Mouse (Mus musculus) embryonic facial prominence, embryonic 10.5 days (tissue): ENCODE results near the gene Eif4ebp2. TPM values are rescaled to one million over a fixed set of nuclear protein-coding genes. Genes with fewer than 3 reads are reported as not detected.
A peak's percentile ranks its signal among the peaks of the same experiment; 100 is the strongest.

Experiments used
- DNase-seq: peaks from one replicate; pipeline ENCODE4 v3.0.0-alpha.2; 2017; ENCODE audit warnings: low spot score
- H3K27ac ChIP-seq: fragments of 300-500 bp; sonication (generic); replicated peaks from 2 replicates; pipeline ENCODE4 v1.5.1; 2016; ENCODE audit warnings: mild to moderate bottlenecking
- H3K27me3 ChIP-seq: fragments of 300-500 bp; sonication (generic); replicated peaks from 2 replicates; pipeline ENCODE4 v1.6.1; 2016; ENCODE audit warnings: low read depth, mild to moderate bottlenecking; ENCODE audit not compliant: poor library complexity, severe bottlenecking
- H3K36me3 ChIP-seq: fragments of 300-500 bp; sonication (generic); replicated peaks from 2 replicates; pipeline ENCODE4 v1.6.1; 2016; ENCODE audit warnings: mild to moderate bottlenecking, moderate library complexity
- H3K4me1 ChIP-seq: fragments of 300-500 bp; sonication (generic); 2 replicates; pipeline ENCODE4 v1.6.1; 2016
- H3K4me3 ChIP-seq: fragments of 300-500 bp; sonication (generic); 2 replicates; pipeline ENCODE4 v1.5.1; 2016; ENCODE audit warnings: mild to moderate bottlenecking, moderate library complexity
- H3K9me3 ChIP-seq: fragments of 300-500 bp; sonication (generic); 2 replicates; pipeline ENCODE4 v1.6.1; 2016; ENCODE audit warnings: mild to moderate bottlenecking
- WGBS: fragments of 180-500 bp; shearing (Covaris S2); methylation state at CpG from one replicate; pipeline ENCODE4 v1.1.7; 2016; 5-methylcytosine and 5-hydroxymethylcytosine counted together
- polyA plus RNA-seq: library from polyadenylated mRNA; unstranded; fragments of >200 nt; fragmentation: Nextera tagmentation; extraction: Ambion mirVana; gene quantifications from 2 replicates; pipeline ENCODE4 v1.2.1, GENCODE M21; 2016

The Eif4ebp2 gene
- polyA plus RNA-seq = 80.9 and 86.6 TPM in 2 replicates

GRCm38 (mm10) chr10:61452645-61453044, at the start of gene Eif4ebp2:
Gene Eif4ebp2 (minus strand): TSS chr10:61452661.
- H3K27me3 ChIP-seq = no peaks in the 10 kb centered on the region
- H3K4me1 ChIP-seq = peaks cover 37% of the 10 kb centered on the region
- under 1% methylated on average over 36 of the region's 36 CpGs for WGBS

GRCm38 (mm10) chr10:61500756-61501155, 48.3 kb upstream of the Eif4ebp2 start:
- H3K27ac ChIP-seq = no peak overlapping the region

More at GRCm38 (mm10) chr10:61452645-61453044, at the start of gene Eif4ebp2:
- Histone ChIP-seq H3K27ac (peak within 1 kb of the TSS; percentile 94), H3K36me3 (peaks cover 31% of the 10 kb centered on the region), H3K4me3 (peak within 1 kb of the TSS; percentile 85), H3K9me3 (no peaks in the 10 kb centered on the region)
- peak; percentile 99 for DNase-seq

GRCm38 (mm10) chr10:61499505-61500466, 47.3 kb upstream of the Eif4ebp2 start:
- WGBS = 73% methylated on average over 20 of the region's 20 CpGs

More at GRCm38 (mm10) chr10:61500756-61501155, 48.3 kb upstream of the Eif4ebp2 start:
- H3K36me3 ChIP-seq = no peaks in the 10 kb centered on the region
- 0 out of 2 replicates have a peak, but pooled peaks cover 6% of the 10 kb centered on the region for H3K27me3 ChIP-seq
- 55% methylated on average over 7 of the region's 7 CpGs for WGBS
- H3K9me3 ChIP-seq = no peaks in the 10 kb centered on the region
- H3K4me3 ChIP-seq = no peak overlapping the region
- H3K4me1 ChIP-seq = peaks cover 34% of the 10 kb centered on the region
- DNase-seq = no peak

GRCm38 (mm10) chr10:61496231-61496630, 43.8 kb upstream of the Eif4ebp2 start:
- Histone ChIP-seq H3K4me3 (no peak overlapping the region), H3K27ac (peak overlapping the region; percentile 76), H3K9me3 (no peaks in the 10 kb centered on the region), H3K4me1 (peaks cover 59% of the 10 kb centered on the region), H3K36me3 (no peaks in the 10 kb centered on the region), H3K27me3 (0 out of 2 replicates have a peak, but pooled peaks cover 6% of the 10 kb centered on the region)
- peak; percentile 41 for DNase-seq
- 49% methylated on average over 9 of the region's 9 CpGs for WGBS

More at GRCm38 (mm10) chr10:61499505-61500466, 47.3 kb upstream of the Eif4ebp2 start:
- H3K27ac ChIP-seq = no peak overlapping the region
- H3K4me3 ChIP-seq = no peak overlapping the region
- 0 out of 2 replicates have a peak, but pooled peaks cover 6% of the 10 kb centered on the region for H3K27me3 ChIP-seq
- no peak for DNase-seq
- H3K9me3 ChIP-seq = no peaks in the 10 kb centered on the region
- no peaks in the 10 kb centered on the region for H3K36me3 ChIP-seq
- H3K4me1 ChIP-seq = peaks cover 43% of the 10 kb centered on the region

GRCm38 (mm10) chr10:61495461-61495860, 43.0 kb upstream of the Eif4ebp2 start:
- Histone ChIP-seq H3K27me3 (0 out of 2 replicates have a peak, but pooled peaks cover 6% of the 10 kb centered on the region), H3K4me1 (peaks cover 59% of the 10 kb centered on the region), H3K36me3 (no peaks in the 10 kb centered on the region), H3K9me3 (no peaks in the 10 kb centered on the region), H3K4me3 (0 out of 2 replicates have a peak overlapping the region, but pooled peaks have one; percentile 11), H3K27ac (peak overlapping the region; percentile 76)
- 40% methylated on average over 4 of the region's 4 CpGs for WGBS
- peak; percentile 57 for DNase-seq

GRCm38 (mm10) chr10:61492040-61492439, 39.6 kb upstream of the Eif4ebp2 start:
- peaks cover 39% of the 10 kb centered on the region for H3K4me1 ChIP-seq
- peak; percentile 86 for DNase-seq
- WGBS = 10% methylated on average over 11 of the region's 11 CpGs
- 0 out of 2 replicates have a peak, but pooled peaks cover 3% of the 10 kb centered on the region for H3K27me3 ChIP-seq
- H3K36me3 ChIP-seq = no peaks in the 10 kb centered on the region
- no peak overlapping the region for H3K27ac ChIP-seq
- no peaks in the 10 kb centered on the region for H3K9me3 ChIP-seq
- H3K4me3 ChIP-seq = no peak overlapping the region

- no peaks in the 10 kb centered on the region for H3K9me3 ChIP-seq
- 0 out of 2 replicates have a peak, but pooled peaks cover 3% of the 10 kb centered on the region for H3K27me3 ChIP-seq
- H3K4me1 ChIP-seq = peaks cover 34% of the 10 kb centered on the region
- no peak overlapping the region for H3K4me3 ChIP-seq
- H3K36me3 ChIP-seq = no peaks in the 10 kb centered on the region
- no peak overlapping the region for H3K27ac ChIP-seq
- 45% methylated on average over 8 of the region's 8 CpGs for WGBS
- DNase-seq = no peak
Observed at GRCm38 (mm10) chr10:61491573-61491972, 39.1 kb upstream of the Eif4ebp2 start.

- no peak overlapping the region for H3K27ac ChIP-seq
- no peaks in the 10 kb centered on the region for H3K36me3 ChIP-seq
- DNase-seq = no peak
- 80% methylated on average over 6 of the region's 6 CpGs for WGBS
- H3K4me3 ChIP-seq = no peak overlapping the region
- H3K27me3 ChIP-seq = 0 out of 2 replicates have a peak, but pooled peaks cover 3% of the 10 kb centered on the region
- peaks cover 5% of the 10 kb centered on the region for H3K4me1 ChIP-seq
- H3K9me3 ChIP-seq = no peaks in the 10 kb centered on the region
Observed at GRCm38 (mm10) chr10:61488522-61489110, 36.2 kb upstream of the Eif4ebp2 start.

- no peaks in the 10 kb centered on the region for H3K9me3 ChIP-seq
- H3K4me1 ChIP-seq = peaks cover 2% of the 10 kb centered on the region
- no peaks in the 10 kb centered on the region for H3K36me3 ChIP-seq
- H3K4me3 ChIP-seq = no peak overlapping the region
- H3K27ac ChIP-seq = no peak overlapping the region
- WGBS = 87% methylated on average over 8 of the region's 8 CpGs
- H3K27me3 ChIP-seq = 0 out of 2 replicates have a peak, but pooled peaks cover 3% of the 10 kb centered on the region
- no peak for DNase-seq
Observed at GRCm38 (mm10) chr10:61486551-61487339, 34.3 kb upstream of the Eif4ebp2 start.

- 82% methylated on average over 11 of the region's 11 CpGs for WGBS
- Histone ChIP-seq H3K9me3 (no peaks in the 10 kb centered on the region), H3K27me3 (0 out of 2 replicates have a peak, but pooled peaks cover 2% of the 10 kb centered on the region), H3K36me3 (no peaks in the 10 kb centered on the region), H3K4me1 (0 out of 2 replicates have a peak, but pooled peaks cover 2% of the 10 kb centered on the region), H3K27ac (no peak overlapping the region), H3K4me3 (no peak overlapping the region)
- DNase-seq = no peak
Observed at GRCm38 (mm10) chr10:61484801-61485200, 32.3 kb upstream of the Eif4ebp2 start.

GRCm38 (mm10) chr10:61482771-61483170, 30.3 kb upstream of the Eif4ebp2 start:
- Histone ChIP-seq H3K4me3 (no peak overlapping the region), H3K4me1 (0 out of 2 replicates have a peak, but pooled peaks cover 2% of the 10 kb centered on the region), H3K9me3 (no peaks in the 10 kb centered on the region), H3K36me3 (no peaks in the 10 kb centered on the region), H3K27me3 (peaks cover 6% of the 10 kb centered on the region), H3K27ac (no peak overlapping the region)
- no peak for DNase-seq
- 94% methylated on average over 7 of the region's 7 CpGs for WGBS
